Mouse (Mus musculus) regulatory T cell (primary cell): ENCODE data around the gene Btla.

ENCODE experiments used
- in situ Hi-C: fragments of 300-600 bp; cut with MboI, MseI; formaldehyde crosslinking; loops from one replicate; pipeline ENCODE4 v1.15.1; 2025; ENCODE audit warnings: high pct_unique_total_duplicates

Gene Btla

GRCm38 (mm10) chr16:45223648-45224388 lies at the start of gene Btla:
TSS of gene Btla (plus strand) at chr16:45224315.
- in situ Hi-C loops, result loop anchor here (10.0 kb wide), 1 partner anchor 181 kb away; the partner anchor contains the start of gene Cd200

- in situ Hi-C loops, result no loop called here
Observed at GRCm38 (mm10) chr16:45178552-45178951, 45.6 kb upstream of the Btla start.

- in situ Hi-C loops, result no loop called here
Observed at GRCm38 (mm10) chr16:45181824-45182223, 42.3 kb upstream of the Btla start.

- in situ Hi-C loops, result loop anchor here (10.0 kb wide), 1 partner anchor 222 kb away; no protein-coding TSS in a partner anchor
Observed at GRCm38 (mm10) chr16:45192613-45193012, 31.5 kb upstream of the Btla start.

- in situ Hi-C loops, result loop anchor here (5.0 to 10.0 kb wide), 2 partner anchors 218 to 435 kb away; no protein-coding TSS in a partner anchor
Observed at GRCm38 (mm10) chr16:45196816-45197215, 27.3 kb upstream of the Btla start.

GRCm38 (mm10) chr16:45201395-45201794 lies 22.7 kb upstream of the Btla start:
- in situ Hi-C loops, result no loop called here

GRCm38 (mm10) chr16:45204438-45204837 lies 19.7 kb upstream of the Btla start:
- in situ Hi-C loops, result no loop called here

- in situ Hi-C loops, result no loop called here
Observed at GRCm38 (mm10) chr16:45204859-45205670, 19.1 kb upstream of the Btla start.

GRCm38 (mm10) chr16:45222016-45222415 lies 2.1 kb upstream of the Btla start:
- in situ Hi-C loops, result loop anchor here (10.0 kb wide), 1 partner anchor 183 kb away; the partner anchor contains the start of gene Cd200

GRCm38 (mm10) chr16:45222771-45223170 lies 1.3 kb upstream of the Btla start:
- in situ Hi-C loops, result loop anchor here (10.0 kb wide), 1 partner anchor 182 kb away; the partner anchor contains the start of gene Cd200

- in situ Hi-C loops, result loop anchor here (10.0 kb wide), 1 partner anchor 180 kb away; the partner anchor contains the start of gene Cd200
Observed at GRCm38 (mm10) chr16:45224431-45225008, 405 bp downstream of the Btla start.

- in situ Hi-C loops, result loop anchor here (10.0 kb wide), 1 partner anchor 178 kb away; the partner anchor contains the start of gene Cd200
Observed at GRCm38 (mm10) chr16:45227002-45227401, 2.9 kb downstream of the Btla start.

GRCm38 (mm10) chr16:45231296-45231695 lies 7.2 kb downstream of the Btla start:
- in situ Hi-C loops, result no loop called here

- in situ Hi-C loops, result no loop called here
Observed at GRCm38 (mm10) chr16:45233007-45233406, 8.9 kb downstream of the Btla start.

GRCm38 (mm10) chr16:45242700-45243099 lies 18.6 kb downstream of the Btla start:
- in situ Hi-C loops, result no loop called here

GRCm38 (mm10) chr16:45244930-45245472 lies 20.9 kb downstream of the Btla start:
- in situ Hi-C loops, result no loop called here

GRCm38 (mm10) chr16:45249761-45250160 lies 25.6 kb downstream of the Btla start:
- in situ Hi-C loops, result no loop called here

- in situ Hi-C loops, result no loop called here
Observed at GRCm38 (mm10) chr16:45250317-45250716, 26.2 kb downstream of the Btla start.

GRCm38 (mm10) chr16:45251773-45252413 lies 27.8 kb downstream of the Btla start:
- in situ Hi-C loops, result no loop called here

GRCm38 (mm10) chr16:45255183-45255861 lies 31.2 kb downstream of the Btla start:
- in situ Hi-C loops, result no loop called here
